Mouse (Mus musculus) B cell, adult 2 months (primary cell): ENCODE results near the gene Thsd7b.
"Not testable (repeated sequence)": the region's sequence is repeated elsewhere in the genome, so short reads cannot be mapped to it uniquely, and the experiment has no call there.

Source experiments
- DNase-seq, 2 experiments: peaks; one replicate each; pipeline ENCODE4 v3.0.0; 2022

The Thsd7b gene

DNA sequence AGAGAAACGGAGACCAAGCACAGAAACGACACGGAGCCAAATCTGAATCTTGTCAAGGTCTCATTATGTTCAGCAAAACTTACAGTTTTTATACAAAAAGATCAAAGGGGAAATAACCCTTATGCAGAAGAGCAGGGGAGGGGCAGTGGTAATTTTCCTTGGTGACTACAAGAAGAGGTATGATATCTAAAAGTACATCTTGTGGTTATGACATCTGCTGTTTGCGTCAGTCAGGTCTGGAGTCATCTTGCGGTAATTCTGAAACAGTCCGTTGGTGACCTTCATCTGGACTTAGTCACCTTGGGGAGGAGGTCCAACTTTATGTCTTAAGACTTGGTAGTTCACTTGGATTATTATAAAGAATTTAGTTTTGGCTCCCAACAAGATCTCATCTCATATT, 378.3 kb downstream of the Thsd7b start:
- not testable (repeated sequence) for DNase-seq

DNA sequence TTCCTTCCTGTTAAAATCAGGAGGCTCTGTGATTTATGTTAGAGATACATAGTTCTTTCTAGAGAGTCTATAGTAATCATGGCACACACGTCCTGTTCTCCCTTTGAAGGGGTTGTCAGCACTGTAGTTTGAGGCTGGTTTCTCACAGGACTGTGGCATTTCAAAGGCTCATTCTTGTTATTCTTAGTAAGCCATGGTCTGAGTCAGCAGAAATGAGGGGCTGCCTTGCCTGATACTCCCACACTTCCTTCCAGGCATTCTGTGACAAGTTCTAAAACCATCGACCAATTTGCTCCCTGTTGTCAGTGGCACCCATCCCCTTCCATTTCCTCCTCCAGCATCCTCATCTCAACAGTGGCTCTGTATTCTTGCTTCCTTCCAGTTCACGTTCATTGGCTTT, 384.9 kb downstream of the Thsd7b start:
- no peak for DNase-seq

DNA sequence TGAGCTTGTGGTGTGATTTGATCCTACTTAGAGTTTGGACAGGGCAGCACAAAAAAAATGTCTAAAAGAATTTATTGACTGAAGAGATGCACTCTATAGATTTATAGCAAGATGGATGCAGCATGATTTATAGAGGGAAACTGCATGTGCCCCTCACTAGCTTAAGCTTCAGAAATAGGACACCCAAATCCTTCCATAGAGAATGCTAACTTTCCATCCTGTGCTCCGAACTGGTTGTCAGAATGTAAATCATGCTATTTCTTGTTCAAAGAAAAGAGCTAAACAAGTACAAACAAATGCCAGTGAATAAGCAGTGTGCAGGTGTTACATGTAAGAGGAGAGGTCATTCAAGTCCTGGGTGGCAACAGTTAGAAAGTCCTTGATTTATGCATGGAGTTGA, 402.8 kb downstream of the Thsd7b start:
- DNase-seq = no peak

DNA sequence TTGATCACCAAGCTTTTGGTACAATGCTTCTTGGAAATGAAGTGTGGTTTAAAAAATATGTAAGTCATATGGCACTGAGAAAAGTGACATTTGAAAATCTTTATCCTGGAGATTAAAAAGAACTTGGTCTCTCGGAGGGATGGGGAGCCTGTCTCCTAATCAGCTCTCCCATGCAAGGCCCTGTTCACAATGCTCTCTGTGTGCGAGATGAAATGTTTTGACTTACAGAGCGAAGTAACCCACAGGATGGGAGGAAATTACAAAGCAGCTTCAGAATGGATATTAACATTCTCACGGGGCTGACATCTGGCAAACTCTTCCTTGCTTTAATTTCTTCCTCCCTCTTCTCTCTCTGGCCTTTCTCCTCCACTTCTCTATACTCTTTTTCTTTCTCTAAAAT, 405.7 kb downstream of the Thsd7b start:
- no peak for DNase-seq

DNA sequence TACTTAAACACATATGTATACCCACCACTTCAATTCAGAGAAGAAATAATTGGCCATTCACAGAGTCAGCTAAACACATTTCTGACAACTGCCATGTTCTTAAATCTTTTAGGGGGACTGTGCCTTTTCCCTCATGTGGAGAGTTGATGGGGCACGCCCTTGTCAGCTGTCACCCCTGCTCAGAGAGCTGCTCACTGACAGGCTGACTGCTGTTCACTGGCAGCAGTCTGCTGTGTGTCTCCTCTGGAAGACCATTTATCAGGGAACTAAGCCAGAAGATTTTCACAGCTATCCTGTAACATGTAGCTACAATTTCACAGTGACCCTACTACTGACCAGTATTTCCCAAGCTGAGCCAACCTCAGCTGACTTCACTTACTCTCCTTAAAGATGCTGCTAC, 432.6 kb downstream of the Thsd7b start:
- DNase-seq = no peak

DNA sequence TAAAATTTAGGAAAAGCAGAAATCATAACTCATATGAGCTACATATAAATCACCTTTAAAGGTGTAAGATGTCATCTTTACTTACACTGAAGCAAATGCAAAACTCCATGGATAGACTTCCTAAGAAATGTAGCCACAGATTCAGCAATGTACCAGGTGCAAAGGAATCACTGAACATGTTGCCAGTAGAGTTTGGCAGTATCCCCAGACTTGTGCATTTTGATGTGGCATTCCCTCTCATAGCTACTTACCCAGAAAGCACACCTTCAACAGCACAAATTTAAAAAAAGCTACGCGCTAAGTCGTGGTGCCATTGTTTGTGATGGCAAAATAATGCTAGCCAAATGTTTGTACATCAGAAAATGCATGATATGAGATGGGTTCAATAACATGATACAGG, 439.6 kb downstream of the Thsd7b start:
- DNase-seq = no peak

DNA sequence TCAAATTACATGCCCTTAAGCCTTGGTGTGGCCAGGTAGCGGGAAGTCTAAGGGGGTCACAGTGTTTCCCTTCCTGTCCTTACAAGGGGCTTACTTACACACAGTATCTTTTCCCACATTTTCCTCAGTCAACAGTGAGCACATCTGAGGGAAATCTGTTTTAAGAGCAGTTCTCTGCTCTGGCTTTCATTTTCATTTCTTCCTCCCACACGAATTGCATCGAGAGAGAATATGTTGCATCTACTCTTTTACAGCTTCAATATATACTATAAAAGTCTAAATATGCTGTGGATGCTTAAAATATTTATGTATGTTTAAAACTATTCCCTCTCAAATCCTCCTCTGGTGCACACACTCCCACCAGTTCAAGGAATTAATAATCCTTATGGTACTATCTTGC, 440.5 kb downstream of the Thsd7b start:
- no peak for DNase-seq

DNA sequence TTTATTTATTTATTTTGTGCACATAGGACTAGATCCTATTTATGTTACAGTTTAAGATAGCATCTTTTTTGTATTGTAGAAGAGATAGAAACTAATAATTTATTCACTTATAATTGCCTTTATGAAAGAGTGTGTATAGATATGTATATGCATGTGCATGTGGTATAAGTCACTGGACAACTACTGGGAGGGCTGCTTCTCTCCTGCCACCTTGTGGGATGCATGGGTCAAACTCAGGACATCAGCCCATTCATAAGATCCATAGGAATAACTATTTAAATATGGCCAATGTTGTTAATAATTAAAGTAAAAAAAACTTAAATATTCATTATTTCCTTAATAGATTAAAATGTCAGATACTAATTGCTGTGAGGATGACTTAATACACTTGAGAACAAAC, 446.5 kb downstream of the Thsd7b start:
- DNase-seq = no peak

DNA sequence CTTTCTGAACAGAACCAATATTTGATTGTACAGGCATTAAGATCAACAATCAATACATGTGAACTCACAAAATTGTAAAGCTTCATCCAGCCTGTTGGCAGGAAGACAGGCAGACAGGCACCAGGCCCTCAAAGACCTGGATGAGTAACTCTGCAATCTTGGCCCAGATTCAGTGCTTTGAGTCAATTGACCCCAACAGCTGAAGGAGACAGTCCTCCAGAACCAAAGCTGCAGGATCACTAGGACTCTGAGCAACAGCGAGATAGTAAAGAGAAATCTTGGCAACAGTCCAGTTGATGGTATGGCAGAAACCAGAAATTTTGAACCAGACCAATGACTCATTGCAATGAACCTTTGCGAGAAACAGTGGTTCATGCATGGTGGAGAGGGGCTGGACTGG, 458.9 kb downstream of the Thsd7b start:
- DNase-seq = no peak

DNA sequence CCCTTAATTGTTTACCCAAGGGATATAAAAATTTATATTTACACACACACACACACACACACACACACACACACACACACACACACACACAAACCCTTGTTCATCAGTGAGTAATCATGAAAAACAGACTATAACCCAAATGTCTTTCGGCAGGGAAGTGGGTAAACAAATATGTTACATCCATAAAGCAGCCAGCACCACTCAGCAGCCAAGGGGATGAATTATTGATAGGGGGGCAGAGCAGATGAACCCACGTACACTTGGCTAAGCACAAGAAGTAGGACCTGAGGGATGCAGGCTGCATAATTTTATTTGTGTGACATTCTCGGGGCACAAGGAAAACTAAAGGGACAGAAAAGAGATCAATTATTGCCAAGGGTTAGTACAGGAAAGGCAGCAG, 474.5 kb downstream of the Thsd7b start:
- no peak for DNase-seq

DNA sequence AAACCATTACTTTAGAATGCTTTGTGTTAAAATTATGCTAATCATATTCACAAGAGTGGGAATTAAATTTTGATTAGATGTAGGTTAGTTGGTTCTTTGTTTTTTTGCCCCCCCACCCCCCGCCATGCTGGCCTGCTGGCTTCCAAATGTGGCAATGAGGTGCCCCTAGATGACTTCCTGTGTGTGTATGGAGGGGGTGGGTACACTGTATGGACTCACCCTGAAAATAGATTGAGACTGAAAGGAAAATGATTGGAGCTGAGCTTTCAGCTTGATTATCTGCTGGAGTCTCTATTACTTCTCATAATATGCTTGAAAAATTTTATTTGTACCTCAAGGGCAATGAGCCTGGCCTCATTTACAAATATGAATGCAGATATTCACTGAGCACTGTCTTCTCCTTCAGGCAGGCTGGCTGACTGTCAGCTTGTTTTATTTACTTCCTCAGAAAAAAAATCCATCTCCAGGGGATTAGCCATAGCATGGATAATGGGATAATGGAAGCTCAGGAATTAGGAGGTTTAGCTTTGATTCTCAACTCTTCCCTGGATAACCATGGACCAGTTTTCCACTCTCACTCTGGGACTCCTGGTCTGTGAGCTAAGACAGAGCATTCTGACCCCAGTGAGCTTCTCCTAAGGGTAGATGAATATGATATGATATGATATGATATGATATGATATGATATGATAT, 483.6 kb downstream of the Thsd7b start:
- no peak for DNase-seq

DNA sequence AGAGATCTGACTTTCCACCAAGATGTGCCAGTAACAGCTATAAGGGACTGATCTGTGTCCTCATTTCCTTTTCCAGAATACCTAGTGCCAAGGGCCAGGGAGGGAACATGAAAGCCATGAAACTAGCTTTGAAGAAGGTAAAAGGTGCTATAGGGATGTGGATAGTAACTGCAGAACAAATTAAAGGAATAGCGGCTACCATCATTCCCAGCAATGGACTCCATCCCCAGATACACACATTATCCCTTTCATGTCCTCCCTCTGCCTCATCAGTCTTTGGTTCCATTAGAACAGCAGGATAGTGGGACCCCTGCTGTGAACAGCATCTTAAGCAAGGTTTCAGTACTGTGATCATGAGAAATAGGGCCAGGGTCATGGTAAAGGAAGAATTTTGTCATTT, 485.9 kb downstream of the Thsd7b start:
- no peak for DNase-seq

DNA sequence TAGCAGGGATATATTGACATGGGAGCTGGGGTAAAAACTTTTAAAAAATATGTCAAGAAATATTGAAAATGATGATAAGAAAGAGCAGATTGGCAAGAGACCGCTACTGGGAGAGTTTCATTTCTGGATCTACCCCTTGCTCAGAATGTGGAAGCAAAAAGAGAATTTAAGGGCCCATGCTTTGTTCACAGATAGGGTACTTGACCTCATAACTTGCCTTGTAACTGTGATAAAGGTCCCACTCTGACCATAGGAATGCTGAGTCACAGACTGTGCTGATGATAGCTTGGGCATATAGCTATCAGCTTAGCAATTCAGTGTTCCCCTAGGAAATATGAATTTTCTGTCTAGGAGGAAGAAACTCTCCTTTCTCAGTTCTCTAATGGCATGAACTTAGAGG, 488.1 kb downstream of the Thsd7b start:
- no peak for DNase-seq

DNA sequence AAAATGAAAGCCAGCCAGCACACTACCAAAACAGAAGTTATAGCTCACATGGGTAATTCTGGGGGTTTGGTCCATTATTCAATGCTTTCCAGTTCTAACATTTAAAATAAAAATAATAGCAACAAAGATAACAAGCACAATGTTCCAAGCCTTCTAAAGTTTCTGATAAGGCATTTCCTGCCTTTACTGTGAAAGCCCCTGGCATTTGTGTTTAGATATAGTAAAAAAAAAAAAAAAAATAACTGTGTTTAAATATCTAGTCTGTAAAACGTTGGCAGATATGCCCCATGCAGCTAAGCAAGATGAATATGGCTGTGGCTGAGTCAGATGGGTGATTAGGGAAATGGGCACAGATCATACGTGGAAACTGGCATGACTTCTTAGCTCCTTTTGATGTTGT, 491.6 kb downstream of the Thsd7b start:
- DNase-seq = no peak

DNA sequence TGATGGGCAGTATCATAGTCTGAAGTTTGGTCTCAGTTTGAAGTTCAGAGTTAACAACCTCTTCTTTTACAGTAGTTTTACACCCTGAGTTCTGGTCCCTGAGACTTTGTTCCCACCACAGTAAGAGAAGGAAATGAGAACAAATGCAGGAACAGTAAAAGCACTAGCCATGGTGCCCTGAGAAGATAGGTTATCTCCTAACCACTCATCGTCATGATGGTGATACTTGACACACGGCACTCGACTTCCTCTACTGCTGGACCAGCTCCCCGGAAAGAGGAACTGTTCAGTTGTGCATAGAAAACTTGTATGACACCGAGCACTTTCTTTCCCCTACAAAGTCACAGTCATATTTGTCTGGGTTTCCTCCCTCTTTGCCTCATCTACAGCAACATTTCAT, 504.0 kb downstream of the Thsd7b start:
- no peak for DNase-seq

DNA sequence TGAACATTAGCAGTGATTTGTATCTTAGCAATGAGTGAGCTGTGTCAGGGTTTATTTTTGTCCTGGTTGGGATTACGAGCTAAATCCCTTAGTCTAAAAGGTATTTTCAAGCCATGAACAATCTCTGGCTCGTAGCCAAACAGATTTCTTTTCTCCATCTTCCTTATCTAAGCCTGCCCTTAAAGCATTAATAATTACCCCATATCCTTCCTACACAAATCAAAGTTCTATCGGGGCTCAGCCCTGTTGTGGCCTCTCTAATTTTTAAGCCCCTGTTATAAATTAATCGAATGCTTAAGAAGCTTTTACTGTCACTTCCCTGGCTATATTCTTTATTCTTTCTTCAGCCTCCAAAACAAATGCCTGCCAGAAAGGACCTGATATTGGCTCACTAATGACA, 506.4 kb downstream of the Thsd7b start:
- DNase-seq = no peak

DNA sequence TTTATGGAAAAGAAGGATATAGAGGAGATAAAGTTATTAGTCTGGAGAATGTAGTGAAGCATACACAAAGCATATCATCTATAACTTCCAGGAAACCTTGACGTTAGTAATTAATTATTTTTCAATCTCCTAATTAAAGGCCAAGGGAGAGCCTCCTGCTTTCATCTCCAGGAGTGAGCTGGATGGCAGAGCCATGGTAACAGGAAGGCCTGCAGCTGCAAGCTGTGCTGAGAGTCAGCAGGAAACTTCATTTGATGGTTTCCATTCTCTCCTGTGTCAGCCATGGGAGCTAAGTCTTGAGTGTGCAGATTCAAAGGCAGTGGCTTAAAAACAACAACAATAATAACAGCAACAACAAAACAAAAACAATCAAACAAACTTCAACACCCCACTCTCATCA, 507.5 kb downstream of the Thsd7b start:
- DNase-seq = no peak

DNA sequence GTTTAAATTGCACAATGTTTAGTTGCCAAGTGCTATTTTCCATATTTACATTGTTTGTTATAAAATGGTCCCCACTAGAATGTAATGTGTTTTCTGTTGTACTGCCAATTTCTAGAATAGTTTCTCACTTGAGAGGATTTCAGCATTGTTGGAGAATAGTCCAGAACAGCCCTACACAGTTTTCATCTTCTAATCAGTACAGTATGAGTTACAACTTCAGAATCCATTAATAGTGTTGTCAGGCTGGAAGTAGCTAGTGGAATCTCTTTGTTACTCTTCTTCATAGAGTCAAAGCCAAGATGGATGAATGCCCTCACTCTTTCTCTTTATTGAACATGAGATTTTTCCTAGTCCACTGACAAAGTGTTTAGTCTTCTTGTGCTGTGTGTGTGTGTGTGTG, 525.4 kb downstream of the Thsd7b start:
- no peak for DNase-seq

DNA sequence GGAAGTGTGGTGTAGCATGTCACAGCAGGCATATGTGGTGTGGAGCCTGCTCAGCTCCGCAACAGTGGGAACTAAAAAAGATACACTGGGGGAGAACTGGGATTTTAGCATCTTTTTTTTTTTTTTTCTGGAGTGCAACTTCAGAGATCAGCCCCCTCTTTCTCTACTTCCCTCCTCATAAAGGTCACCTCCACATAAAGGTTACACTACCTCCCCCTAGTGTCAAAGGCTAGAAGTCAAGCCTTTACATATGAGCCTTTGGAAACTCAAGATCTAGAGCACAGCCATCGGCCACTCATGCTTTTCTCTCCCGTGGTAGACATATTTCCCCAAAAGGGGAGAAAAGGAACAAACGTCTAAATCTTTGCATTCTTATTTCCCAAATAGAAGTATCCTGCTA, 553.8 kb downstream of the Thsd7b start:
- DNase-seq = no peak

DNA sequence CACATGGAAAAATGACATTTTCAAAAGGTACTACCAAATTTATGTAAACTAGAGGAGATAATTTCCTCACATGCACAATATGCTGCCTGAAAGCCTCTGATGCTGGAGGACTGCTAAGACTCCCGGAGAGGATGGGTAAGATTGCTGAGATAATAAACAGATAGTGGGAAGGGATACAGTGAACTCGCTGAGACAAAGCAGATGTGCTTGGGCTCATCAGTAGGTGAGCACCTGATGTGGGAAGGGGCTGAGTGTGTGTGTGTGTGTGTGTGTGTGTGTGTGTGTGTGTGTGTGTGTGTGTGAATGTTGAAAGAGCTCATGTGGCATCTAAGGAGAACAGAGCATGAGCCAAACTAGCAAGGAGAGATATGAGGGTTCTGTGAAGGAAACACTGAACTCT, 564.2 kb downstream of the Thsd7b start:
- DNase-seq = no peak

DNA sequence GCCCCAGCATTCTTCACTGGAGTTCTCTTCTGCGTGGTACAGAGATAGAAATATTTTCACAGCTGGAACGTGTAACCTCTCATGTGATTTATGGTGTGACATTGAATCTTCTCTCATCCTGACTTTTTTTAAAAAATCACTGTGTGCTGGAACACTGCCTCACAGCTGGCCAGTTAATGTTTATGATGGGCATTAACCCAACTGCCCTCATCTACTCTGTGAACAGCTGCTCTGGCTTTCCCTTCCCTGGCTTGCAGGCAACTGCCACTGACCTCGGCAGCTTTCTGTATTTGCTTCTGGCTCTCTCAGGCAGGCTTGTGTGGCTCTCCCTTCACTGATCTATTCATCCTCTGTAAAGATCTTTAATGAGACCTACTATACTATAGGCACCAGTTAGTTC, 564.7 kb downstream of the Thsd7b start:
- no peak for DNase-seq

DNA sequence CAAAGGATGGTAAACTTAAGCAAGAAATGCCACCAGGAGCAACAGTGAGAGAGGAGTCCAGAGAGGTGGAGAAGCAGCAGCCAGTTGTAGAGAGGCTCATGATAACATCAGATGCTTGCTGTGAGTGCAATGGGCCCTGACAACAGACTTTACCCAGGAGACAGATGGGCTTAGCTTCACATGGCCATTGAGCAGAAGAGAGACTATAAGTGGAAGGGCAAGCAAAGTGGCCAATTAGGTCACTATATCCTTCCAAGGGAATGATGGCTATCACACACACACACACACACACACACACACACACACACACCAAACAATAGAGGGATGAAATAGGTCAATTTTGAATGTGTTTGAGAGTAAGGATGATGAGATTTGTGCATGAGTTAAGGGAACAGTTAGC, 565.4 kb downstream of the Thsd7b start:
- no peak for DNase-seq

DNA sequence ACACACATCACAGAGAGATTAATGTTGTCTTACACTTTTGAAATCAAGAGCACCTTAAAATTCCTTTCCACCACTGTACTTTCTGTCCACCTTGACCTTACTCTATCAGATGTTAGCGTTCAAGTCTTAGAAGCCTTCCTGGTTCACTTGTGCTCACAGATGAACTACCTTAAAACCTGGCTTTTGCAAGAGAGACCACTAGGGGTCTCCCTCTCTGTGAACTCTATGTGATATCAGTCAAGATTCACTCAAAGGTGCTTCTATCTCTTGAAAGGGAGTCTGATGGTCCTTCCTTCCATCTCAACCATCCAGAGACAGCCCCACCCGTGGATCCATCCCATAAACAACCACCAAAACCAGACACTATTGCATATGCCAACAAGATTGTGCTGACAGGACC, 570.3 kb downstream of the Thsd7b start:
- no peak for DNase-seq

DNA sequence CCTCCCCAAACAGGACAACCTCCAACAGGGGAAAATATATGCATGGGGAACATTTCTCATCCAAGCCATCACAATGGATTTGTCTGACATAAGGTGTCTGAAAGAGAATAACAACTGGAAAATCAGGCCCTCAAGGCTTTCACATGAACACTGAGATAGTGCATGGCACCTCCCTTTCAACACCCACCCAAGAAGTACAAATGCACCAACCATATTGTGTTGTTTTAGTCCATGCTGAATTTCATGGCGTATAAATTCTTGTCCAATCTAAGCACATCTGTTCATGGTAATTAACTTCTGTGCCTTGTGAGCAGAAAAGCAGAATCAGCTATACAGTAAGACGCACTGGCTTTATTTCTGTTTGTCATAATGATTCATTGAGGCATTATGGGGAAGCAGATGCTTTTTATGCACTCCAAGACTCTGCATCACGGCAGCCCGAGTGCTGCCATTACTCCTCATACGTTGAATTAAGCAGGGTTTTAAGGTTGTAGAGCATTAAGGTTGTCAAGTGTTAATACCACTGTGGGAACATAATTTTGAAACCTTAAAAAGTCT, 577.0 kb downstream of the Thsd7b start:
- DNase-seq = no peak

DNA sequence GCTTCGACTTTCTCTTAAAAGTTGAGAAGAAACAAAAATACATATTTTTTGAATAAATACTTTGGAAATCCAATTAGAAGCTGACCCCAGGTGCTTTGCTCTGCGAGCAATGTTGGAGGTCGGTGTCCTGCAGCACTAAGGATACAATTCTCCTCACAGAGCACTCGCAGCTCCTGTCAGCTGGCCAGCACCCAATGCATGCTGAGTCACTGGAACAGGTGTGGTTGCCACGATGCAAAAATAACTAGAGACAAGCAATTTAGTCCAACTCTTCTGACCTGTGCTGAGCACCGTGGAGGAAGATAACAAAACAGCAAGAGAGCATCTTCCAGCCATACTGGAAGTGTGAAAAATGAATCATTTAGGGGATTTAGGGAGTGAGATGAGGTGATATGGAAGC, 594.6 kb downstream of the Thsd7b start:
- DNase-seq = no peak
